Mouse (Mus musculus): ENCODE measurements around the gene Srpk2.

- TF ChIP-seq CTCF (IDR thresholded peaks at IDR 0.05; ENCODE audit: low read depth, low read length): no peak
- no peak for TF ChIP-seq POLR2A (IDR thresholded peaks at IDR 0.05; ENCODE audit: borderline replicate concordance, low read depth, low read length)
Measured at GRCm38 (mm10) chr5:23568188-23568587, 116.2 kb downstream of the Srpk2 start.

Measured in bone marrow macrophage, adult 2 months (primary cell).